Mouse (Mus musculus) gastrocnemius, postnatal 25 days (tissue): ENCODE measurements around the gene Scrn2. TPM values are rescaled to one million over a fixed set of nuclear protein-coding genes. Genes with fewer than 3 reads are reported as not detected.

Experiments used
- DNase-seq: peaks from one replicate; pipeline ENCODE4 v3.0.0; 2022
- total RNA-seq, 2 experiments: library from RNA; stranded (reverse); gene quantifications; 1 replicate in 1 of 2; 2 replicates in 1 of 2; pipeline ENCODE4 v1.2.3; 2021

Scrn2 gene
- total RNA-seq, 2 experiments from 2014 or later: 9.3 to 9.4 TPM

DNA sequence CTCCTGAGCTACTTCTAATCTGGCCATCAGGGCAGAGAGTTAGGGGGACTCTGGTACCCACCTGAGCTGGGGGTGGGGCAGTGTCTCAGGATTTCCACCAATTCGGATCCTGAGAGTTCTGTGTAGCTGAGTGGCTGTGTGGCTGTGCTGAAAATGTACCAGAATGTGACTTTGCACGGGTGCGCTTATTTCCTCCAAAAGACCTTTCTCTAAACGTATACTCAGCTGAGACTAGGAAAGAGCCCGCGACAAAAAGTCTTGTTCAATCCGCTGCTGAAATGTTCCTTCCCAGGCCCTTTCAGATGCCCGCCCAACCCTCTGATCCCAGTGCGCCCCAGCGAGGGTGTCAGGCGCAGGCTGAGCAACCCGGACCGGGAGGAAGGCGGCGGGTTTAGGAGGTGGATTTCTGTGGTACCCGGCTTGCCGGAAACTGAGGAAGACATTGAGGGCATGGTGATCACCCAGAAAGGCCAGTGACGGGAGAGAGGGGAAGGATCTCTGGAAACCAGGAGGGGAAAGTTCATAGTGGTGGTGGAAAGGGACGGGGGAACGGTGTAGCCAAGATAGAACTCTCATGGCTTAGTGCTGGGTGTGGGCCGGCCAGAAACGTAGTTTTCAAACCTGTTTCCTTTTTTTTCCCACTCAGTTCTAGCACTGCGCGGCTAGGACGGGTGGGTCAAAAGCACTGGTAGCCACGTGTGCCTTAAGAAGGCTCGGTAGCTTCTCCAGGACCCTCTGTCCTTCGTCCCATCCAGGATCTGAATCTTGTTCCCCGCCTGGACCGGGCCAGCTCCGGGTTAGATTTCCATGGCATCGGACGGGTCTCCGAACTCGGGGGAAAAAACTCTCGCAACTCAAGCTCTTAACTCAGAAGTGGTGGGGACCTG, 11.8 kb upstream of the Scrn2 start:
- DNase-seq: no peak

- no peak for DNase-seq
Observed at GRCm38 (mm10) chr11:97018583-97019344, 11.0 kb upstream of the Scrn2 start.

GRCm38 (mm10) chr11:97019345-97019708, 10.4 kb upstream of the Scrn2 start:
- no peak for DNase-seq

DNA sequence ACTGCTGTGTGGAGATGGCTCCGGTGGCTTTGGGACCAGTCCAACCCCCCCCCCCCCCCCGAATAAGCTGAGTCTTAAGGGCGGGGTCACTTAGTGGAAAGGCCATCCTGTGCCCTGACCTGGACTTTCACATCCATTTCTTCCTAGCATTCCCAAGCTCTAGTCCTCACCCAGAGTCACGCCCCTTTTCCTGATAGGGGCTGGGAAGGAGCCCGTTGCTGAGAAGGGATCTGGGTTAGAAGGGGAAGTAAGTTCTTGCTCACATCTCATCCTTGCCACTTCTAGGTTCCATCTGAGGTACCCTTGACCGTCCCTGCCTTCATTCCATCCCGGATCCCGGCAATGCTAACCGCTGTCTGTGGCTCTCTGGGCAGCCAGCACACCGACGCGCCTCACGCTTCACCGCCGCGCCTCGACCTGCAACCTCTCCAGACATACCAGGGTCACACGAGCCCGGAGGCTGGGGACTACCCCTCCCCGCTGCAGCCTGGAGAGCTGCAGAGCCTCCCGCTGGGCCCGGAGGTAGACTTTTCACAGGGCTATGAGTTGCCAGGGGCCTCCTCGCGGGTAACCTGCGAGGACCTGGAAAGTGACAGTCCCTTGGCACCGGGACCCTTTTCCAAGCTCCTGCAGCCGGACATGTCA, 8.5 kb upstream of the Scrn2 start:
- no peak for DNase-seq

GRCm38 (mm10) chr11:97021873-97022484, 7.8 kb upstream of the Scrn2 start:
- peak; percentile 68 for DNase-seq

GRCm38 (mm10) chr11:97024977-97025376, 4.8 kb upstream of the Scrn2 start:
- DNase-seq: no peak

- peak; percentile 76 for DNase-seq
Observed at GRCm38 (mm10) chr11:97025721-97026344, 3.9 kb upstream of the Scrn2 start.

GRCm38 (mm10) chr11:97030426-97030825, 688 bp downstream of the Scrn2 start:
- no peak for DNase-seq

DNA sequence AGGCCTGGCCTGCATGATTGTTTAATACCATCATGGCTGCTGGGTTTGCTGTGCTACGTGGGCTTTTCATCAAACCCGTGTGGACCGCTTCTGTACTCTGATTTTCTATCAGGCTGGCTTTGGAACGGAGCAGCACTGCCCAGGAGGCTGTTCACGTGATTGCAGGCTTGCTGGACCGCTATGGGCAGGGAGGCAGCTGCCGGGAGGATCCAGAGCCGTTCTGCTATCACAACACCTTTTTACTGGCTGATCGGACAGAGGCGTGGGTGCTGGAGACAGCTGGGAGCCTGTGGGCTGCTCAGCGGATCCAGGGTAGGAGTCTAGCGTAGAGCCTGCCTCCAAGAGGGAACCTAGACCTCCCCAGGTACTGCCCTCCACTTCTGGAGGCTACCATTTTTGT, 2.2 kb downstream of the Scrn2 start:
- DNase-seq: no peak

- DNase-seq: no peak
Observed at GRCm38 (mm10) chr11:97032499-97032898, 2.8 kb downstream of the Scrn2 start.

DNA sequence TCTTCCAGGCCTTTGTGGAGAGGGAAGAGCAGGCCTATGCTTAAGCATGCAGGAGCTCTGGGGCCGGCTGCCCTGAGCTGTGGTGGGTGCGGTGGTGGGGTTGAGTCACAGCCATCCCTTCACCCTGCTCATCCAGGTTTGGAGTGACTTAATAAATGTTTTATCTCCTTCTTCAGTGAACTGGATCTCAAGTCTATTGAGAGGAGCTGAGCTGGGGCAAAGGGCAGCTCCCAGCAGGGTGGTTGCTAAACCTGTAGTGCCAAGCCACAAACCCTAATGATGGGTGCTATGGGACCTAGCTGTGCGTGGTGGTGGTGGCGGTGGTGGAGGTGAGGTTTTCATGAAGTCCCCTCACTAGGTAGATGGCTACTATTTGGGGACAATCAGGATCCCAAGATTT, 4.0 kb downstream of the Scrn2 start:
- DNase-seq: no peak

- DNase-seq: no peak
Observed at GRCm38 (mm10) chr11:97036141-97036540, 6.4 kb downstream of the Scrn2 start.

GRCm38 (mm10) chr11:97038881-97039280, 9.1 kb downstream of the Scrn2 start:
- no peak for DNase-seq

- DNase-seq: no peak
Observed at GRCm38 (mm10) chr11:97040301-97041021, 10.7 kb downstream of the Scrn2 start.

DNA sequence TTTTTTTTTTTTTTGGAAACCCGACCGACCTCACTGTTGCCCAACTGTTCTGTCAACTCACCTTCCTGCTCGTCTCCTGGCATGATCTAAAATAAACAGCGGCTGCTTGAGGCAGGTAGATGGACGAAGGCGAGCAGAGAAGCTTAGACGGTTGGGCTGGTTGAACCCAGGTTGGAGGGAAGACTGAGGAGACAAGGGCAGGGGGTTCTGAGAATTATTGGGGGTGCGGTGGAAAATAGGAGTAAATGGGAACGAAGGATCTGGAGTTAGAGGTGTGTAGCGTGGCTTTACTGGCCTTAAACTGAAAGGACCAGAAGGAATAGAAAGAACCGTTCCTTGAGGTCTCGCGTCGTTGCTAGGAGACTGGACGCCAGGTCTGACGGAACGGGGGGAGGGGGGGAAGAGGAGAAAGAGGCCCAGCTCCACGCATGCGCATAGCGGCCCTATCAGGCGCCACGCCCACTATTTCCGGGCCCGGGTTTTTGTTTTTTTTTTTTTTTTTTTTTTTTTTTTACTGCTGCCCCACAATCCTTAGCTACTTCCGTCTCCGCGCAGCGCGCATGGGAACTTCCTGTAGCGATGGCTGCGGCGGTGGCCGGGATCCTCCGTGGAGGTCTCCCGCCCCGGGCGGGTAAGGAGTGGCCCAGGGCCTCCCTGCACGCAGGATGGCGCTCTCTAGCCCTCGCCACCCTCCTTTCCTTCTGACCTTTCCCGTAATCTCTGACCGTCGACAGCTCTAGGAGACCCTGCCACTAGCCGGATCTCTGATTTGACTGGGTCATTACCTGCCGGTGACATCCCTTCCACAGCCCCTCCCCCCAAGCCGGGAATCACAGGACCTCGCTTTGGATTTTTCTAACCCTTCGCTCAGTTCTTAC, 11.5 kb downstream of the Scrn2 start, which contains the start of the genes Lrrc46 and Mrpl10:
Gene Lrrc46, minus strand, starts transcription at position 386 of the 878 bp plus-strand sequence.
Gene Mrpl10, plus strand, starts transcription at position 539 of the 878 bp plus-strand sequence.
- peak; percentile 84 for DNase-seq

GRCm38 (mm10) chr11:97044902-97045301, 15.2 kb downstream of the Scrn2 start:
- no peak for DNase-seq

DNA sequence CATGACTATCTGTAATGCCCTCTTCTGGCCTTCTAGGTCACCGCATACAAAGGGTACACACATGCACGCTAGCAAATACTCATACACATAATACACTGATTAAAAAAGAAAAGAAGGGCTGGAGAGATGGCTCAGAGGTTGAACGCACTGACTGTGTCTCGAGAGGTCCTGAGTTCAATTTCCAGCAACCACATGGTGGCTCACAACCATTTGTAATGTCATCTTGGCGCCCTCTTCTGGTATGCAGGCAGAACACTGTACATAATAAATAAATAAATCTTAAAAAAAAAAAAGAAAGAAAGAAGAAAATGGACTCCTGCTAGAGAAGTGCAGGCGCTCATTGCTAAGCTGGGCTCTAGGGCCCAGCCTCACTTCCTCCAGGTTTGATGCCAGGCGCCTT, 16.1 kb downstream of the Scrn2 start:
- no peak for DNase-seq

GRCm38 (mm10) chr11:97048090-97048650, 18.4 kb downstream of the Scrn2 start:
- DNase-seq: no peak

DNA sequence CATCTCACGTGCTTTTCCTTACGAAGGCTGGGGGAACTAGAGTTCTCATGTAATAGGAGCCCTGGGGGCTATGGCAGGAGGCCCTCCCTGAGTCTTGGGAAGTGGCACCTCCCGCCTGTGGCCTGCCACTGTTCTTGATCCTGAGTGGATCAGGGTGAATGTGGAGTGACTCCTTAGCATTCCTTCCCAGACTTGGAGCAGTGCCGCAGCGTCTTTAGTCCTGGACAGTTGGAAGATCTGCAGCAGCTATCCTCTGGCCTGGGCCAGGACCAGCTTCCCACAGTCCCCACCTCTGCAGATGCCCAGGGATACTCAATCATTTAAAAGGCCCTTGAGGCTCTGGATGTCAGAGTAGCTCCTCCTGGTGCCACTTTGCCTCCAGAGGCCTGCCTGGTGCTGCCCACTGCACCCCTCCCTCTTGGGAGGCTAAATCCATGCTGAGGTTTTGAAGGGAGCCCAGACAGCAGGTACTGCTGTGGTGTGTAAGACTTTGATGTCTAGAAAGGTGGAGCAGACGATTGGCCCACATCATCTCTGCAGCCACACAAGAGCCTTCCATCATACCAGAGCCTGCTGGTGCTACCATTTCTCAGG, 19.9 kb downstream of the Scrn2 start:
- no peak for DNase-seq
